Mouse (Mus musculus) embryonic fibroblast, embryonic 13.5 days (primary cell): Measurements from ENCODE around the gene Crygn.

Experiments
- CTCF ChIP-seq: IDR thresholded peaks from 2 replicates; pipeline ENCODE4 v1.5.1; 2011; ENCODE audit warnings: mild to moderate bottlenecking, control low read depth, low read length, moderate library complexity, borderline replicate concordance; ENCODE audit not compliant: insufficient read depth
- POLR2A ChIP-seq: IDR thresholded peaks from 2 replicates; pipeline ENCODE4 v1.6.1; 2011; ENCODE audit warnings: low read depth, mild to moderate bottlenecking, control low read depth, low read length, moderate library complexity

GRCm38 (mm10) chr5:24701271-24701670 lies 56.5 kb downstream of the Crygn start:
- TF ChIP-seq CTCF (no peak), POLR2A (no peak)
